Mouse (Mus musculus): ENCODE measurements around the gene Chit1. TPM values are rescaled to one million over a fixed set of nuclear protein-coding genes. Genes with fewer than 3 reads are reported as not detected.
A peak's percentile ranks its signal among the peaks of the same experiment; 100 is the strongest.

Gene Chit1
- total RNA-seq, 2 experiments from 2014 or later: 1.8 to 2.3 TPM

DNA sequence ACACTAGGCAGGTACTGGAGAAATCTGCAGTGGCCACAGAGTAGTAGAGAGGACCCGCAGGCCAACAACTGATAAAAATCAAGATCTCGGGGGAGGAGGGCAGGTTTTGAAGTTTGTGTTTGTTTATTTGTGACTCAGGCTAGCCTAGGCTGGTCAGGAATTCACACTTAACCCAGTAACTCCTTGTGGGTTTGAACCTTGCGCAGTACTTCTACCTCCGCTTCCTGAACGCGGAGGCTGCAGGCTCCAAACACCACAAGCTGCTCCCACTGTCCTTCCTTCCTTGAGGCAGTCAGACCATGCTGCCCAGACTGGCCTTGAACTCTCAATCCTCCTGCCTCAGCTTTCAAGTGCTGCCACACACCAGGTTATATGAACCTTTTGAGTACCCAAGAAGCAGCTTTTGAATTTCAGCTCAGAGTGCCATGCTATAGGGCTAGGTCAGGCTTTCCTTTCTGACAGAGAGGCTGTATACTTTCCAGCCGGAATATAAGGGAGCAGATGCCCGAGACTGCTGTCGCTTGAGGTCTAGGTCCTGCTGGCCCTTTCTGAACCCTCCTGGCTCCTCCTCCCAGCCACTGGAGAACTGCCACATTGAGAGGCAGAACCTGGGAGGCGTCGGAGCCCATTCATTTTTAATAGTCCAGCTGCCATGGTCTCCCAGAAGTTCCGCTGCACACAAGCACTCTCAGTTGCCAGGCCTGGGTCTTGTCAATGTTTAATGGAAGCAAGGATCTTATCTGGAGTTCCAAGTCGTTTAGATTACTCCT is 12.9 kb upstream of the Chit1 start:
- ATAC-seq (replicated peaks; ENCODE audit: poor library complexity): no peak

DNA sequence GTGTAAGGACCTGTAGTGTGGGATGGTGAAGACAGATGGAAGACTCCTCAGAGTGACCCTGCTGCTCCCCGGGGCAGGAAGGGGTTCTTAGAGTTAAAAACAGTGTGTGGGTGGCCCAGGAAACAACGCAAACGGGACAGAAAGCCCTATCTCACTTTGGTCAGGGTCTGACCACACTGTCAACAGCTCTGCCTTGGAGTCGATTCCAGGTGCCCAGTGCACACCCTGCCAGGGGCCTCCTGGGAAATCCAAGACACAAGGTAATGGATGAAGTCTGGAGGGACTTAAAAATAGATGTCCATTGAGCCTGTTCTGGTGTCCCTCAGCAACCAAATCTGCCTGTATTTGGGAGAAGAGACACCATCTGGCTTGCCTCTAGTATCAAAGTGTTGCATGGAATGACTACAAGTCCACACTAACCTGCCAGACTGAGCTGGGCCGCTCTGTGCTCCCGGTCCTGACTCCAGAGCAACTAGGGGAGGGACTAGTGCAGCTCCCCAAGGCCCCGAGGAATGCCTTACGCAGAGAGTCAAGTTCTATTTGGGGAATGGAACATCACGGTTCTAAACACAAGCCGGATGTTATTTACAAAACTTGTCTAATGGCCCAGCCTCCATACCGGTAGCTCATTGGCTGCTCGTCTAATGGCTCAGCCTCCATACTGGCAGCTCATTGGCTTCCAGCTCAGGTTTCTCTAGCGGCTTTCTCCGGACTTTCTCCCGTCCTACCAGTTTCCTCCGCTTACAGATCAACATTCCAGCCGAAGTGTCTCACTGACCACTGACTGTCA is 12.1 kb upstream of the Chit1 start:
- peak; percentile 82 for ATAC-seq (replicated peaks; ENCODE audit: poor library complexity)

GRCm38 (mm10) chr1:134099516-134100235 is 11.4 kb upstream of the Chit1 start:
- peak; percentile 20 for ATAC-seq (replicated peaks; ENCODE audit: poor library complexity)

- ATAC-seq (replicated peaks; ENCODE audit: poor library complexity): no peak
Observed at GRCm38 (mm10) chr1:134100401-134100800, 10.6 kb upstream of the Chit1 start.

- no peak for ATAC-seq (replicated peaks; ENCODE audit: poor library complexity)
Observed at GRCm38 (mm10) chr1:134100928-134101327, 10.1 kb upstream of the Chit1 start.

GRCm38 (mm10) chr1:134101593-134101992 is 9.4 kb upstream of the Chit1 start:
- ATAC-seq (replicated peaks; ENCODE audit: poor library complexity): no peak

GRCm38 (mm10) chr1:134103861-134104260 is 7.2 kb upstream of the Chit1 start:
- ATAC-seq (replicated peaks; ENCODE audit: poor library complexity): no peak

DNA sequence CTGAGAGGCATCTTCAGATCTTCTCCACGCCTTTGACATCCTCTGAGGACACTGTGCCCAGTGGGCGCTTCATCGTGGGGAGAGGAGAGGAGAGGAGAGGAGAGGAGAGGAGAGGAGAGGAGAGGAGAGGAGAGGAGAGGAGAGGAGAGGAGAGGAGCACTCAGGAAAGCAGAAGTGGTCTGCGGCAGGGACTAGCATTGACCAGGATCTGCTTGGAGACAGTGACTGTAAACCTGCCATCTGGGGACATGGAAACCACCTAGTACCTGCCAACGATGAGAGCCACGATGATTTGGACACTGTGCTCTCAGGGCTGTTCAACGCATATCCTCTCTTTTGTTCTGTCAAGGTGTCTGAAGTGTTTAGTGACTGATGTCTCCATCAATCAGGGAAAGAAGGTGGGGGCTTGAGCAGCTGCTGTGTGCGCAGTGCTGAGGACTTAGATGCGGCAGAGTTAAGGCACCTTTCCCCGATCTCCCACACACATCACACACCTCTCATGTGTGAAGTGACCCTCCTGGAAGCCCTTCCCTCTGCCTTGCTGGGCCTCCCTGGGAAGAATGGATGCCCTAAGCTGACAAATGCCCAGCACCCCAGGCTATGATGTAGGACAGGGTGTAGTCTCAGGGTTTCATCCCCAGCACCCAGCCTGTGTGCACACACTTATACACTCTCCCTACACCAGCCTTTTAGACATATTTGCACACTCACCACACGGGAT is 5.8 kb upstream of the Chit1 start:
- ATAC-seq (replicated peaks; ENCODE audit: poor library complexity): peak; percentile 69

DNA sequence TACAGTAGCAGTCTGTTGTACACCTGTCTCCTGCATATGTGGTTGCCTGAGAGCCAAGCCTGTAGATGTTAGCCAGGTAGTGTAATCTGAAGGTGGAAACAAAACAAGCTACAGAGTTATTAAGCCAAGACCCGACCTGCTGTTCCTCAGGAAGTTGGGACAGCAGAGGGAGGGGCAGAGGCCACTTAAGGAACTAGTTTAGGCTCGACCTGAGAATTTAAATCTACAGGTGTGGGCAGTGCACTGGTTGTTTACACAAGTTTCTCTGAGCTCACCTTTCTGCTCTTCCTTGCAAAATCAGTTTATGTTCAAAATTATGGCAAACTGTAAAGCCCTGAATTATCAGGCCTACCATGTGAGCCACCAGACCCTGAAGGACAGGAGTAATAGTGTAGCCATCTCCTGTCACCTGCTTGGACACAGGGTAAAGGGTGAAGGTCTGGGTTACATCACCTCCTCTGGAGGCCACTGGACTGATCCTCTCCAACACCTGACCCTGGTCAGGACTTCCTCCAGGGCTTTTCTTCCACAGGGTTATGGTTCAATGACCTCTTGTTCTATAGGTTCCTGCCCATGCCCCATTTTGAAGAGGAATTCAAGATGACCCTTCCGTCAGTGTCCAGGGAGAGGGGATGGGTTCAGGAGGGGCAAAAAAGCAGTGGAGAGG is 5.1 kb upstream of the Chit1 start:
- no peak for ATAC-seq (replicated peaks; ENCODE audit: poor library complexity)

DNA sequence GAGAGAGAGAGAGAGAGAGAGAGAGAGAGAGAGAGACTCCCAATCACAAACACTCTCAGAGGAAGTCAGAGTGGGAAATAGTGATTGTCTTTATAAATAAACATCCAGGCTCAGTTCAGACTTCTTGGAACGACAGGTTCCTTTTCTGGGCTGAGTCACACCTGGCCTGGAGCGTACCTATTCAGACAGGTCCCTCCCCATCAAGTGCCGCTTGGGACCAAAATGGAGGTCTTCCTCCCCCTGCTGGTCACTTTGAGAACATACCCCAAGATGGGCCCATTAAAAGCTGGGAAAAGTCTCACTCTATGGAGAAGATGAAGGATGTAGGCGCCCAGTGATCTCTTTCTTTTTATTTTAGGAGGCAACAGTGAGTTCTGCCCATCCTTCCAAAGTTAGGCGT is 4.3 kb upstream of the Chit1 start:
- ATAC-seq (replicated peaks; ENCODE audit: poor library complexity): peak; percentile 64

DNA sequence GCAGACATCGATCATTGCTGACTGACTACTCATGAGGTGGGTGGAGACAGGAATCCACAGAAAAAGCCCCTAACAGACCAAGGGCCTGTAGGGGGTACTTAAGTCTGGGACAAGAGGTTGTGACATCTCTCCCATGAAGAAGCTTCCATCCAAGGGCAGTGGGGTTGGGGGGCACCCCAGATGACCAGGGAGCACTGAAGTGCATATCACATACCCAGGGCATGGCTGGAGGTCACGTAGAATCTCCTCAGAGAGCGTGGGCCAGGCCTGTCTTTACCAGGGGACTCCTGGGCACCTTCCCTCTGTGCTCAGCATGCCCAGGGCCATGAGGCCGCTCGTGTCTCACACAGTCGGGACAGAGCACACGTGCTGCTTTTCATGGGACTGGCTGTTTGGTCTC is 3.3 kb upstream of the Chit1 start:
- no peak for ATAC-seq (replicated peaks; ENCODE audit: poor library complexity)

GRCm38 (mm10) chr1:134110015-134110414 is 1.0 kb upstream of the Chit1 start:
- no peak for ATAC-seq (replicated peaks; ENCODE audit: poor library complexity)

DNA sequence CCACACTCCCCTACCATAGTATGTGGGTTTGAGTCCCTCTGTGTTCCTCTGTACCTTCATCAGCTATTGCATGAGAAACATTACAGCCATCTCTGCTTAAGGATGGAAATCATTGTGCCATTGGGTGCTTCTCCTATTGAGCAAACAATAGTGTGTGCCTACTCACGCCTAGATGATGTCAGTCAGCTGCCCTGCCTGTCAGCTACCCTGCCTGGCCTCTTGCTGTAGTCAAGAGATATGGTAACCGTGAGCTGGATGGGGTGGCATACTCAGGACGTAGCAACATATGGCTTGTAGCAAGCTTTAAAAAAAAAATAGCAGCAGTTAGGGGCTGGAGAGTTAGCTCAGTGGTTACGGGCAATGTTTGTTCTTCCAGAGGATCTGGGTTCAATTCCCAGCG is 593 bp upstream of the Chit1 start:
- peak; percentile 59 for ATAC-seq (replicated peaks; ENCODE audit: poor library complexity)

DNA sequence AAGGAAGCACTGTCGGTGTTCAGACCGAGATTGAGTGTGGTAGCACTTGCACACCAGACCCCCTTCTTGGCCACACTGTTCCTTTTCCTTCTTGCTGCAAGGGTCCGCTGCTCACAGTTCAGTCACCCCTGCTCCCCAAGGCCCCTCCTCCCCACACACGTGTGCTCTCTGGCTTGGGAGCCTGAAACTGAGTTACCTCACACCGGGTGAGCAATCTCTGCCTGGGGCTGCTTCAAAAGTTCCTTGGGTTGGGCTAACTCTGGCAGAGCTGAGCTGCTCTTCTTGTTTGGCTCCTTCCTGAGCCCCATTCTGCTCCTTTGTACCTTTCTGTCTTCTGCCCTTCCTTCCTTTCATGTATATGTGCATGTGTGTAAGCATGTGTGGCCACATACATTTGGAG is 2.5 kb downstream of the Chit1 start:
- no peak for ATAC-seq (replicated peaks; ENCODE audit: poor library complexity)

- ATAC-seq (replicated peaks; ENCODE audit: poor library complexity): no peak
Observed at GRCm38 (mm10) chr1:134114018-134114417, 3.0 kb downstream of the Chit1 start.

- ATAC-seq (replicated peaks; ENCODE audit: poor library complexity): no peak
Observed at GRCm38 (mm10) chr1:134114730-134115129, 3.7 kb downstream of the Chit1 start.

GRCm38 (mm10) chr1:134115424-134115823 is 4.4 kb downstream of the Chit1 start:
- ATAC-seq (replicated peaks; ENCODE audit: poor library complexity): no peak

DNA sequence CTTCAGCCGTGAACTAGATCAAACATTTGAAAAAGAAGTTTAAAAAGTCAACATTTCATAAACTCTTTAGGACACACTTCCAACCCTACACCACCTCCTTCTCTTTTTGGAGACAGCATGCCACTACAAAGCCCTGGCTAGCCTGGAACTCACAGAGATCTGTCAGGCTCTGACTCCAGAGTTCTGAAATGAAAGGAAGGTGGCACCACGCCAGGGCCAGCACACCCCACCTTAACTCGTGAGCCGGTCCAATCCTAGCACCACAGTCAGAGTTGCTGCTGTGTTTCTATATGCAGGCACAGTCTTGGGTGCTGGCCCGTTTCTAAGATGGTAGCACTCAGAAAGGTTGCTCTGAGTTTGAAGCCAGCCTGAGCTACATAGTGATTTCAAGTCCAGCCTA is 6.1 kb downstream of the Chit1 start:
- ATAC-seq (replicated peaks; ENCODE audit: poor library complexity): no peak

- ATAC-seq (replicated peaks; ENCODE audit: poor library complexity): peak; percentile 87
Observed at GRCm38 (mm10) chr1:134120179-134120578, 9.1 kb downstream of the Chit1 start.

DNA sequence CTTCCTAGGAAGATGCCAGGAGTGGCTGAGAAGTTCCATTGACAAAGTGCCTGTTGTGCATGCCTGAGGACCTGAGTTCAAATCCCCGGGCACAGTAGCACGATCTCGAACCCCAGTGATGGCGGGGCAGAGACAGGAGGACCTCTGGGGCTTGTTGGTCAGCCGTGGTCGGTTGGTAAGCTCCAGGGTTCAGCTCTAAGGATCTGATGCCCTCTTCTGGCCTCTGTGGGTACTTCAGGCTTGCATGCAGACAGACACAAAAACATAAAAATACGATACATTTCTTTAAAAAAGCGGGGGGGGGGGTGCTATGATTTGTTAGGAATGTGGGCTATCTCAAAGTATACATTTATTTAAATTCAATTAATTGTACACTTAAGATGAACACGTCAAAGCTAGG is 11.2 kb downstream of the Chit1 start:
- peak; percentile 63 for ATAC-seq (replicated peaks; ENCODE audit: poor library complexity)
